Mouse (Mus musculus): ENCODE results near the gene Ssh3.
"Not testable (repeated sequence)": the region's sequence is repeated elsewhere in the genome, so short reads cannot be mapped to it uniquely, and the experiment has no call there.

The Ssh3 gene

GRCm38 (mm10) chr19:4296611-4297010 lies 27.6 kb upstream of the Ssh3 start:
- DNase-seq (ENCODE audit: low spot score in 2 of 2), result no peak

- no peak for DNase-seq (ENCODE audit: low spot score in 2 of 2)
These were observed 26.4 kb upstream of the Ssh3 start for GRCm38 (mm10) chr19:4295391-4295790.

- no peak for DNase-seq (ENCODE audit: low spot score in 2 of 2)
These were observed 25.6 kb upstream of the Ssh3 start for GRCm38 (mm10) chr19:4294381-4295097.

- DNase-seq (ENCODE audit: low spot score in 2 of 2), result no peak
These were observed 22.2 kb upstream of the Ssh3 start for GRCm38 (mm10) chr19:4291161-4291560.

- no peak for DNase-seq (ENCODE audit: low spot score in 2 of 2)
These were observed 21.8 kb upstream of the Ssh3 start for GRCm38 (mm10) chr19:4290749-4291148.

- DNase-seq (ENCODE audit: low spot score in 2 of 2), result no peak
These were observed 14.7 kb upstream of the Ssh3 start for GRCm38 (mm10) chr19:4283653-4284052.

GRCm38 (mm10) chr19:4282898-4283553 lies 14.0 kb upstream of the Ssh3 start, which contains the start of gene Ankrd13d:
TSS of gene Ankrd13d (minus strand) at chr19:4283137.
- peak; percentile 88 to 95 for DNase-seq (ENCODE audit: low spot score in 2 of 2)

- DNase-seq (ENCODE audit: low spot score in 2 of 2), result no peak
These were observed 11.4 kb upstream of the Ssh3 start for GRCm38 (mm10) chr19:4280425-4280824.

- DNase-seq (ENCODE audit: low spot score in 2 of 2), result no peak
These were observed 10.5 kb upstream of the Ssh3 start for GRCm38 (mm10) chr19:4279487-4279886.

- no peak for DNase-seq (ENCODE audit: low spot score in 2 of 2)
These were observed 2.0 kb upstream of the Ssh3 start for GRCm38 (mm10) chr19:4270972-4271371.

- DNase-seq (ENCODE audit: low spot score in 2 of 2), result no peak
These were observed 1.2 kb upstream of the Ssh3 start for GRCm38 (mm10) chr19:4270187-4270586.

GRCm38 (mm10) chr19:4265956-4266355 lies 3.0 kb downstream of the Ssh3 start:
- DNase-seq (ENCODE audit: low spot score in 2 of 2), result no peak

- DNase-seq (ENCODE audit: low spot score in 2 of 2), result no peak
These were observed 4.7 kb downstream of the Ssh3 start for GRCm38 (mm10) chr19:4264171-4264780.

GRCm38 (mm10) chr19:4263702-4264101 lies 5.3 kb downstream of the Ssh3 start:
- DNase-seq (ENCODE audit: low spot score in 2 of 2), result no peak

- no peak for DNase-seq (ENCODE audit: low spot score in 2 of 2)
These were observed 6.2 kb downstream of the Ssh3 start for GRCm38 (mm10) chr19:4262756-4263155.

- DNase-seq (ENCODE audit: low spot score in 2 of 2), result no peak
These were observed 7.8 kb downstream of the Ssh3 start for GRCm38 (mm10) chr19:4261038-4261698.

- no peak for DNase-seq (ENCODE audit: low spot score in 2 of 2)
These were observed 11.1 kb downstream of the Ssh3 start for GRCm38 (mm10) chr19:4257897-4258252.

- DNase-seq (ENCODE audit: low spot score in 2 of 2), result peak; percentile 84 to 96
These were observed 11.6 kb downstream of the Ssh3 start for GRCm38 (mm10) chr19:4257216-4257896.

GRCm38 (mm10) chr19:4255583-4256162 lies 13.3 kb downstream of the Ssh3 start:
- DNase-seq (ENCODE audit: low spot score in 2 of 2), result no peak

GRCm38 (mm10) chr19:4254230-4254629 lies 14.8 kb downstream of the Ssh3 start:
- no peak for DNase-seq (ENCODE audit: low spot score in 2 of 2)

- DNase-seq (ENCODE audit: low spot score in 2 of 2), result not testable (repeated sequence)
These were observed 20.3 kb downstream of the Ssh3 start for GRCm38 (mm10) chr19:4248683-4249082.

Measured in left cerebral cortex, adult 9 months (tissue).